Comparison of ENCODE assay signal across 11 mouse cellular contexts in the genomic region with DNA sequence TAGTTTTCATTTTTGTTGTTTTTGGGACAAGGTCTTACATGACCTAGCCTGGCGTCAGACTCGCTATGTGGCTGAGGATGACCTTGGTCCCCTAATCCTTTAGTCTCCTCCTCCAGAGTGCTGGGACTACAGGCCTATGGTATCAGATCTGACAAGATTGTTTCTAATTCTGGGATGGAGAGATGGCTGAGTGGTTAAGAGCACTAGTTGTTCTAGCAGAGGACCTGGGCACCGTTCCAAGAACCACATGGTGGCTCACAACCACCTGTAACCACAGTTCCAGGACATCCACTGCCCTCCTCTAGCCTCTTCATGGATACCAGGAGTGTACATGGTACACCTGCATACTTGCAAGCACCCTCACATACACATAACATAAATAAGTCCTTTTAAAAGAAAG. TPM values are rescaled to one million over a fixed set of nuclear protein-coding genes. Genes with fewer than 3 reads are reported as not detected.
DNase-seq lines count a peak whose midpoint lies in the region; ATAC-seq and TF ChIP-seq lines count a peak whose summit lies in the region.
"Had no signal": no experiment of that assay in that cellular context is flagged by ENCODE, and none has a peak within 500 bp of the region (broad histone marks: within the 10 kb centered on the region; RNA-seq: fewer than 3 reads in every experiment).

No protein-coding gene starts in this region.

- ATAC-seq in heart, embryonic 11.5 days (replicated peaks; ENCODE audit: insufficient number of reproducible peaks, low FRiP score, low TSS enrichment), result no peak
- ATAC-seq: liver, postnatal 0 days had no signal

- no peak for TF ChIP-seq CTCF in left cerebral cortex, adult 2 months (IDR thresholded peaks at IDR 0.05)

- intact Hi-C loops in heart, postnatal 36 days (cut with DNase I), result no loop called here
- intact Hi-C loops in left cerebral cortex, adult 2 months (cut with DNase I), result no loop called here

- DNase-seq in heart, adult 11 months, result peak; percentile 94
- DNase-seq in urinary bladder, postnatal 14 days (ENCODE audit: low spot score), result peak; percentile 23
- DNase-seq in urinary bladder, postnatal 36 days (ENCODE audit: low spot score in 2 of 2), result no peak
- DNase-seq in heart, postnatal 36 days, result peak; percentile 46 to 48
- no peak for DNase-seq in gastrocnemius, adult 8-10 months (ENCODE audit: low spot score in 2 of 2)
- no peak for DNase-seq in gastrocnemius, postnatal 4 days (ENCODE audit: low spot score in 2 of 2)
- DNase-seq in left cerebral cortex, adult 2 months (ENCODE audit: extremely low spot score in 1 of 2, low spot score in 2 of 2), result no peak
- DNase-seq: cerebellum, adult 9-10 months; liver, postnatal 0 days; retina, postnatal 1 day had no signal

- WGBS in heart, embryonic 11.5 days (ENCODE audit: insufficient replicate concordance), result 64% methylated on average over 3 of the region's 3 CpGs

- no peak overlapping the region for H3K4me2 ChIP-seq in heart, embryonic 11.5 days

- no peaks in the 10 kb centered on the region for H3K36me3 ChIP-seq in heart, embryonic 11.5 days (ENCODE audit: control insufficient read depth, insufficient read depth, low read length)

- no peak overlapping the region for H3K4me3 ChIP-seq in heart, embryonic 11.5 days (ENCODE audit: low read depth, low read length)
- no peak overlapping the region for H3K4me3 ChIP-seq in left cerebral cortex, adult 2 months

- no peaks in the 10 kb centered on the region for H3K27me3 ChIP-seq in heart, embryonic 11.5 days (ENCODE audit: control insufficient read depth, insufficient read depth, low read length)

- no peak overlapping the region for H3K27ac ChIP-seq in heart, embryonic 11.5 days (ENCODE audit: low read depth, low read length)
- no peak overlapping the region for H3K27ac ChIP-seq in left cerebral cortex, adult 2 months

- H3K9ac ChIP-seq in heart, embryonic 11.5 days (ENCODE audit: low read depth, low read length), result no peak overlapping the region
- H3K9ac ChIP-seq: liver, postnatal 0 days had no signal

- H3K4me1 ChIP-seq in heart, embryonic 11.5 days (ENCODE audit: control insufficient read depth, insufficient read depth, low read length), result peaks cover 7% of the 10 kb centered on the region; the same call in 1 of the 2 replicates

- H3K9me3 ChIP-seq in heart, embryonic 11.5 days (replicated peaks; ENCODE audit: control insufficient read depth, low read length), result no peaks in the 10 kb centered on the region

RNA-seq across cellular contexts. Expression of gene Blm, which starts 21.2 kb away (rescaled TPM):
- polyA plus RNA-seq in heart, embryonic 11.5 days (2014; fragmentation: Nextera tagmentation; extraction: Ambion mirVana), result 27.7 and 28.2 TPM in 2 replicates
- 1 to 10 TPM; 1.3 to 1.7 TPM for total RNA-seq in heart, postnatal 36 days (2021)
- total RNA-seq in gastrocnemius, adult 8-10 months (2022), result 1 to 10 TPM in 3 of 4 experiments, under 1 TPM in 1; 0.75 to 1.7 (median 1.2) TPM
- total RNA-seq in gastrocnemius, postnatal 4 days (2021), result 10 to 100 TPM in 1 of 2 experiments, 1 to 10 TPM in 1; 8.3 to 10.7 TPM
- 1 to 10 TPM; 2.9 to 6.9 TPM for total RNA-seq in left cerebral cortex, adult 2 months (2021)

Comparison
In these comparisons a context has a peak if more than half of its experiments do, and no peak if none do; other contexts are left out.
1. DNase-seq: peak in heart, adult 11 months (single experiment), urinary bladder, postnatal 14 days (single experiment) and heart, postnatal 36 days (2 of 2); none in urinary bladder, postnatal 36 days (0 of 2), gastrocnemius, adult 8-10 months (0 of 2), gastrocnemius, postnatal 4 days (0 of 2) and left cerebral cortex, adult 2 months (0 of 2).